Comparison of ENCODE assay signal across 8 mouse cellular contexts in genomic region chr8:125570835-125571465, GRCm38 (mm10). TPM values are rescaled to one million over a fixed set of nuclear protein-coding genes. Genes with fewer than 3 reads are reported as not detected.
DNase-seq lines count a peak whose midpoint lies in the region; ATAC-seq and TF ChIP-seq lines count a peak whose summit lies in the region.

No protein-coding gene starts in this region.

- peak overlapping the region; percentile 84; the same call in 1 of the 2 replicates for H3K9ac ChIP-seq in heart, embryonic 13.5 days
- no peak overlapping the region for H3K9ac ChIP-seq in limb, embryonic 14.5 days (ENCODE audit: low read depth, low read length, severe bottlenecking)

- H3K4me2 ChIP-seq in heart, embryonic 13.5 days: peak overlapping the region; percentile 96
- peak overlapping the region; percentile 94; the same call in 1 of the 2 replicates for H3K4me2 ChIP-seq in limb, embryonic 14.5 days (replicated peaks; ENCODE audit: low read depth, low read length, severe bottlenecking)

- no peak for TF ChIP-seq POLR2A in limb, embryonic 14.5 days (IDR thresholded peaks at IDR 0.05; ENCODE audit: borderline replicate concordance, extremely low read depth, insufficient read depth, insufficient read length)

- DNase-seq in embryo, embryonic 10 days (ENCODE audit: low spot score): peak; percentile 46
- no peak for DNase-seq in embryo, embryonic 9.5 days (ENCODE audit: extremely low spot score)
- DNase-seq in testis, postnatal 10 days (ENCODE audit: low spot score): peak; percentile 61
- no peak for DNase-seq in testis, postnatal 14 days (ENCODE audit: low spot score)
- DNase-seq in limb, embryonic 14.5 days (ENCODE audit: low spot score): no peak
- DNase-seq in right cerebral cortex, postnatal 14 days: peak; percentile 37

- no peaks in the 10 kb centered on the region for H3K36me3 ChIP-seq in heart, embryonic 13.5 days
- H3K36me3 ChIP-seq in limb, embryonic 14.5 days (ENCODE audit: control insufficient read depth, insufficient read depth, low read length): no peaks in the 10 kb centered on the region

- peak overlapping the region; percentile 88 for H3K4me3 ChIP-seq in heart, embryonic 13.5 days
- H3K4me3 ChIP-seq in limb, embryonic 14.5 days (replicated peaks; ENCODE audit: low read length): 0 out of 2 replicates have a peak overlapping the region, but pooled peaks have one; percentile 71

- WGBS in heart, embryonic 13.5 days: 66% methylated on average over 12 of the region's 12 CpGs
- WGBS in limb, embryonic 14.5 days: 63% methylated on average over 12 of the region's 12 CpGs

- H3K27ac ChIP-seq in heart, embryonic 13.5 days (replicated peaks): no peak overlapping the region
- no peak overlapping the region for H3K27ac ChIP-seq in limb, embryonic 14.5 days (replicated peaks; ENCODE audit: low read depth, low read length)

- no peaks in the 10 kb centered on the region for H3K9me3 ChIP-seq in heart, embryonic 13.5 days
- H3K9me3 ChIP-seq in limb, embryonic 14.5 days (ENCODE audit: control insufficient read depth, low read length): 0 out of 2 replicates have a peak, but pooled peaks cover 3% of the 10 kb centered on the region

- ATAC-seq in heart, embryonic 13.5 days (ENCODE audit: extremely low read depth, insufficient number of reproducible peaks, low FRiP score, low TSS enrichment): no peak
- ATAC-seq in limb, embryonic 14.5 days (ENCODE audit: low FRiP score, low read depth): no peak
- no peak for ATAC-seq in frontal cortex, adult (ENCODE audit: low TSS enrichment)

- H3K27me3 ChIP-seq in heart, embryonic 13.5 days (replicated peaks): no peaks in the 10 kb centered on the region
- no peaks in the 10 kb centered on the region for H3K27me3 ChIP-seq in limb, embryonic 14.5 days (ENCODE audit: control insufficient read depth, insufficient read depth, low read length)

- peaks cover 34% of the 10 kb centered on the region for H3K4me1 ChIP-seq in heart, embryonic 13.5 days
- H3K4me1 ChIP-seq in limb, embryonic 14.5 days (ENCODE audit: control insufficient read depth, insufficient read depth, low read length): peaks cover 17% of the 10 kb centered on the region

RNA-seq across cellular contexts. Expression of gene Sipa1l2, which starts 1.3 kb away (rescaled TPM):
- 19.7 and 20.2 TPM in 2 replicates for polyA plus RNA-seq in heart, embryonic 13.5 days (2015; fragmentation: Nextera tagmentation; extraction: Ambion mirVana)
- polyA plus RNA-seq in limb, embryonic 14.5 days (2012; rRNA removed): 21.6 and 24.8 TPM in 2 replicates
- polyA plus RNA-seq in limb, embryonic 14.5 days (2014; fragmentation: Nextera tagmentation; extraction: Ambion mirVana): 11.6 and 12.4 TPM in 2 replicates

Comparison
In these comparisons a context has a peak if more than half of its experiments do, and no peak if none do; other contexts are left out.
1. DNase-seq: peak in embryo, embryonic 10 days (single experiment), testis, postnatal 10 days (single experiment) and right cerebral cortex, postnatal 14 days (single experiment); none in embryo, embryonic 9.5 days (single experiment), testis, postnatal 14 days (single experiment) and limb, embryonic 14.5 days (single experiment).